Mouse (Mus musculus) midbrain, embryonic 13.5 days (tissue): ENCODE data around the gene Arl15. TPM values are rescaled to one million over a fixed set of nuclear protein-coding genes. Genes with fewer than 3 reads are reported as not detected.

Experiments
- ATAC-seq: fragments of 200-750 bp; cut with Nextera tagmentation; 2 replicates; pipeline ENCODE4 v1.8.0; 2017; ENCODE audit warnings: mild to moderate bottlenecking, moderate TSS enrichment, moderate library complexity
- H3K27ac ChIP-seq: fragments of 300-500 bp; sonication (generic); 2 replicates; pipeline ENCODE4 v1.5.1; 2015; ENCODE audit warnings: inconsistent platforms, mild to moderate bottlenecking, moderate library complexity
- H3K27me3 ChIP-seq: fragments of 300-500 bp; sonication (generic); 2 replicates; pipeline ENCODE4 v1.6.1; 2015; ENCODE audit warnings: mild to moderate bottlenecking, inconsistent platforms
- H3K36me3 ChIP-seq: fragments of 300-500 bp; sonication (generic); 2 replicates; pipeline ENCODE4 v1.6.1; 2015; ENCODE audit warnings: mild to moderate bottlenecking, inconsistent platforms
- H3K4me1 ChIP-seq: fragments of 300-500 bp; sonication (generic); replicated peaks from 2 replicates; pipeline ENCODE4 v1.6.1; 2015; ENCODE audit warnings: inconsistent platforms
- H3K4me2 ChIP-seq: fragments of 300-500 bp; sonication (generic); replicated peaks from 2 replicates; pipeline ENCODE4 v1.6.1; 2015; ENCODE audit warnings: moderate library complexity, mild to moderate bottlenecking, inconsistent platforms
- H3K4me3 ChIP-seq: fragments of 300-500 bp; sonication (generic); replicated peaks from 2 replicates; pipeline ENCODE4 v1.5.1; 2015; ENCODE audit warnings: mild to moderate bottlenecking, inconsistent platforms
- H3K9ac ChIP-seq: fragments of 300-500 bp; sonication (generic); replicated peaks from 2 replicates; pipeline ENCODE4 v1.6.1; 2015; ENCODE audit warnings: mild to moderate bottlenecking, inconsistent platforms
- H3K9me3 ChIP-seq: fragments of 300-500 bp; sonication (generic); 2 replicates; pipeline ENCODE4 v1.6.1; 2016; ENCODE audit warnings: mild to moderate bottlenecking, inconsistent platforms
- WGBS: fragments of 180-500 bp; shearing (Covaris S2); methylation state at CpG from one replicate; pipeline ENCODE4 v1.1.7; 2015; 5-methylcytosine and 5-hydroxymethylcytosine counted together
- polyA plus RNA-seq: library from polyadenylated mRNA; unstranded; fragments of >200 nt; fragmentation: Nextera tagmentation; extraction: Ambion mirVana; gene quantifications from 2 replicates; pipeline ENCODE4 v1.2.1, GENCODE M21; 2015

Gene Arl15
- polyA plus RNA-seq, 1 experiment from 2014 or later, result 15.0 TPM

DNA sequence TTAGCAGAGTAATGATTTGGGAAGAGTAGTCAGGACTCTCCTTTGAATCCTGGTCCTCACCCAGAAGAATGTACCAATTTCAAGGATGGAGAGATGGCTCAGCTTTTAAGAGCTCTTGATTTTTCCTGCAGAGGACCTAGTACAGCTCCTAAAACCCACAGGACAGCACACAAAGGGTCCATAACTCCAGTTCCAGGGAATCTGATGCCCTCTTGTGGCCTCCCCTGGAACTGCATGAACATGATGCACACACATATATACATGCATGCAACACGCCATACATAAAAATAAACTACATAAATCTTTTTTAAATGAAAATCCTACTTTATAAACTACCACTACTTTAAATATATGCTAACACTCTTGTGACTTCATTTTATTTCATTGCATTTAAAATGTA is 70.6 kb downstream of the Arl15 start:
- Histone ChIP-seq H3K9ac (no peak overlapping the region), H3K4me1 (peaks cover 10% of the 10 kb centered on the region), H3K9me3 (no peaks in the 10 kb centered on the region), H3K4me3 (no peak overlapping the region), H3K36me3 (no peaks in the 10 kb centered on the region), H3K27me3 (no peaks in the 10 kb centered on the region), H3K4me2 (no peak overlapping the region), H3K27ac (no peak overlapping the region)
- 66% methylated on average over 1 of the region's 1 CpGs for WGBS
- ATAC-seq, result peak; percentile 34

- Histone ChIP-seq H3K9ac (no peak overlapping the region), H3K36me3 (no peaks in the 10 kb centered on the region), H3K27ac (no peak overlapping the region), H3K4me1 (peaks cover 10% of the 10 kb centered on the region), H3K27me3 (no peaks in the 10 kb centered on the region), H3K4me3 (no peak overlapping the region), H3K9me3 (no peaks in the 10 kb centered on the region), H3K4me2 (no peak overlapping the region)
- ATAC-seq, result no peak
- WGBS, result 74% methylated on average over 6 of the region's 6 CpGs
These were observed 71.1 kb downstream of the Arl15 start for GRCm38 (mm10) chr13:113865378-113865777.

DNA sequence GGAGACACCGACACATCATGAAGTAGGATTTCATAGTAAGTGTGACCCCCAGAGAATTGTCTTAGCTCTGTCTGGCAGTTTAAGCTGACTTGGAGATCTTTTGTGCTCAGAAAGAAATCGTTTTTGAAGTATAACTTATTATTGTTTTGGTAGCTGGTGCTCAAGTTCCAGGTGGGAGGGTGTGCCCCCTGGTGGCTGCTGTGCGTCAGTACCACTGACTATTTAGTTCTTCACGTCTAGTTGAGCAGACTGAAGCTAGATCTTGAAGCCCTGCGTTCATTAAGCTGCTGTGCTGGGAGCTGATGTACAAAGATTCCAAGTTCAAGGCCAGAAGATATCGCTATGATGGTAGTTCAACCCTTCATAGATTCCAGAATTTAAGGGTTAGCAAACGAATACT is 71.5 kb downstream of the Arl15 start:
- H3K9me3 ChIP-seq, result no peaks in the 10 kb centered on the region
- no peak overlapping the region for H3K4me3 ChIP-seq
- no peak overlapping the region for H3K4me2 ChIP-seq
- H3K9ac ChIP-seq, result no peak overlapping the region
- 39% methylated on average over 7 of the region's 7 CpGs for WGBS
- H3K27me3 ChIP-seq, result no peaks in the 10 kb centered on the region
- ATAC-seq, result no peak
- no peaks in the 10 kb centered on the region for H3K36me3 ChIP-seq
- H3K4me1 ChIP-seq, result peaks cover 11% of the 10 kb centered on the region
- no peak overlapping the region for H3K27ac ChIP-seq

DNA sequence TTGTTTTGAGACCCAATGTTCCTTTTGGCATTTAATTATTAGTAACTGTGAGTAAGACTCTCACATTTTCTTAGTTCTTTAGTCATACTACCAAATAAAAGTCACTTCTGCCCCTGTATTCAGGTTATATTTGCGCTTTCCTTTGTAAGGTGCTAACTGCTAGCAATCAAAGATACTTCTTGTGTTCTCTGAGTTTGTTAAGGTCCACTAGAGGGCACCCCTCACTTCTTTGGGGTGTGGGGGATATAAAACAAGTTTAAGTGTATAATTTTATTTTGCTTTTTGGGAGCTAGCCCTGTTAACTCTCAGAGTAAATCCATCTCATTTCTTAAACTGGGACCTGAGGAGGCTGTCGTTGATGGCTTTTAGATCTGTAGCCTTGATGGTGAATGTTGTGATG is 73.4 kb downstream of the Arl15 start:
- Histone ChIP-seq H3K4me3 (no peak overlapping the region), H3K27me3 (no peaks in the 10 kb centered on the region), H3K9ac (no peak overlapping the region), H3K36me3 (no peaks in the 10 kb centered on the region), H3K27ac (no peak overlapping the region), H3K9me3 (no peaks in the 10 kb centered on the region), H3K4me1 (peaks cover 6% of the 10 kb centered on the region; the same call in 1 of the 2 replicates), H3K4me2 (no peak overlapping the region)
- ATAC-seq, result no peak
- 96% methylated on average over 2 of the region's 2 CpGs for WGBS

- 65% methylated on average over 20 of the region's 20 CpGs for WGBS
- Histone ChIP-seq H3K27me3 (no peaks in the 10 kb centered on the region), H3K4me1 (peaks cover 6% of the 10 kb centered on the region; the same call in 1 of the 2 replicates), H3K9ac (no peak overlapping the region), H3K4me2 (no peak overlapping the region), H3K36me3 (no peaks in the 10 kb centered on the region), H3K9me3 (no peaks in the 10 kb centered on the region), H3K27ac (no peak overlapping the region), H3K4me3 (no peak overlapping the region)
- ATAC-seq, result peak; percentile 69
These were observed 75.2 kb downstream of the Arl15 start for GRCm38 (mm10) chr13:113869212-113870205.

DNA sequence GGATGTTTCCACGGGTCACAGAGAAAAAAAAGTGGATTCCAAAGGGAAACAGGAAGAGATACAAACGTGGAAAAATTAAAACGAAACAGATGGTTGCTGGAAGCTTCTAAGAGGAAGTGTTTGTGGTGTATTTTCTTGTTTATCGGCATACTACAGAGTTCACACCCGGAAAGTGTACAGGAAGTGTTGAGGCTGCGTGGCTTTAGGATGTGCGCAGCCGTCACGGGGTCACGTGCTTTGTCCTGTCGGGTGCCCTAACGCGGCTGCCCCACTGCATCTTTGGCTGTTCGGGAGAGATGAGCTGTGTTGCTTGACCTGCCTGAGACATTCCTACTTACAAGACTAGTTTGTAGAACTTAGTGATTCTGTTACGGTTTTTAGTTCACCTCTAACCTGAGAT is 76.1 kb downstream of the Arl15 start:
- ATAC-seq, result no peak
- WGBS, result 89% methylated on average over 15 of the region's 15 CpGs
- Histone ChIP-seq H3K36me3 (no peaks in the 10 kb centered on the region), H3K4me3 (no peak overlapping the region), H3K9ac (no peak overlapping the region), H3K27me3 (no peaks in the 10 kb centered on the region), H3K9me3 (no peaks in the 10 kb centered on the region), H3K4me2 (no peak overlapping the region), H3K4me1 (peaks cover 6% of the 10 kb centered on the region; the same call in 1 of the 2 replicates), H3K27ac (no peak overlapping the region)

DNA sequence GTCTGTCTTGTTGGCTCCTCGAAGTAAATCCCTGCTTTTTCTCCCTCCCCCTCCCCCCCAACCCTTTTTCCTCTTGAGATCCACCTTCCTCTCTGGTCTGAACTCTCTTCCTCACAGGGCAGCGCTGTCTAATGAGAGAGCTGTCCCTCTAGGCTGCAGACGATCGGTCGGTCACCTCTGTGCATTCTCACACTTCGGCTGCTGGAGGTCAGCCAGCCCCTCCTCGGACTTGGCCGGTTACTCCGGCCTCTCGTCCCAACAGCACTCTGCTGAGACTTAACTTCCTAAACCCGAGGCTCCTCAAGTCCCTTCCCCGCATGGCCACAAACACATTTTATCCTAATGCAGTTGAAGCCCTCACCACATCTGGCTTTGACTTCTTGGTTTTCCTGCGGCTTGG is 77.5 kb downstream of the Arl15 start:
- Histone ChIP-seq H3K36me3 (no peaks in the 10 kb centered on the region), H3K4me2 (no peak overlapping the region)

GRCm38 (mm10) chr13:113875724-113876123 is 81.4 kb downstream of the Arl15 start:
- Histone ChIP-seq H3K4me3 (no peak overlapping the region), H3K27ac (no peak overlapping the region), H3K9ac (no peak overlapping the region), H3K4me1 (peaks cover 35% of the 10 kb centered on the region), H3K4me2 (no peak overlapping the region), H3K9me3 (no peaks in the 10 kb centered on the region), H3K36me3 (no peaks in the 10 kb centered on the region), H3K27me3 (no peaks in the 10 kb centered on the region)
- ATAC-seq, result no peak
- 85% methylated on average over 4 of the region's 4 CpGs for WGBS

More for the DNA sequence above, 77.5 kb downstream of the Arl15 start:
- ATAC-seq, result no peak
- WGBS, result 74% methylated on average over 13 of the region's 13 CpGs
- Histone ChIP-seq H3K9ac (no peak overlapping the region), H3K9me3 (no peaks in the 10 kb centered on the region), H3K27ac (no peak overlapping the region), H3K4me1 (peaks cover 6% of the 10 kb centered on the region; the same call in 1 of the 2 replicates), H3K27me3 (no peaks in the 10 kb centered on the region), H3K4me3 (no peak overlapping the region)

DNA sequence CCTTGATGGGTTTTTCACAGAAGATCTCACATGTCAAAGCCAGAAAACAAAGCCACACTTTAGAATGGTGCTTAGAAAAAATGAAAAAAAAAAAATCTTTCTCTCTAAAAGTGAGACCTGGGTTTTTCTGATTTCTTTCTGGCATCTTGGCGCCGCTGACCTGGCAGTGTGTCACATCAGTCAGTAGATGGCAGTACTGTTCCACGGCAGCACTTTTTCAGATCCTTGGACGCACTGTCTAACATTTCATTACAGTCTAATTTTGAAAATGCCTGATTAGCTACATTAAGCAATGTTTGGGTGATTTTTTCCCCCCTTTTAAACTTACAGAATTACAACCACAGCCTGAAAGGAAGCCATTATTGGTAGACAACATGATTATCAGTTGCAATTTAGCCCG is 83.1 kb downstream of the Arl15 start:
- no peak overlapping the region for H3K9ac ChIP-seq
- no peak for ATAC-seq
- no peak overlapping the region for H3K4me2 ChIP-seq
- H3K36me3 ChIP-seq, result no peaks in the 10 kb centered on the region
- no peaks in the 10 kb centered on the region for H3K27me3 ChIP-seq
- WGBS, result 14% methylated on average over 5 of the region's 5 CpGs
- H3K4me3 ChIP-seq, result no peak overlapping the region
- no peaks in the 10 kb centered on the region for H3K9me3 ChIP-seq
- peaks cover 39% of the 10 kb centered on the region for H3K4me1 ChIP-seq
- no peak overlapping the region for H3K27ac ChIP-seq

- Histone ChIP-seq H3K4me1 (peaks cover 48% of the 10 kb centered on the region), H3K27ac (peak overlapping the region; percentile 5)
These were observed 84.3 kb downstream of the Arl15 start for GRCm38 (mm10) chr13:113878571-113878970.

GRCm38 (mm10) chr13:113879651-113880327 is 85.5 kb downstream of the Arl15 start:
- Histone ChIP-seq H3K9ac (no peak overlapping the region), H3K9me3 (no peaks in the 10 kb centered on the region), H3K4me3 (0 out of 2 replicates have a peak overlapping the region, but pooled peaks have one; percentile 7), H3K27ac (no peak overlapping the region), H3K27me3 (no peaks in the 10 kb centered on the region), H3K36me3 (no peaks in the 10 kb centered on the region), H3K4me1 (peaks cover 48% of the 10 kb centered on the region), H3K4me2 (peak overlapping the region; percentile 44)
- WGBS, result 11% methylated on average over 20 of the region's 20 CpGs
- ATAC-seq, result peak; percentile 86

More at GRCm38 (mm10) chr13:113878571-113878970, 84.3 kb downstream of the Arl15 start:
- WGBS, result 36% methylated on average over 12 of the region's 12 CpGs
- ATAC-seq, result no peak
- Histone ChIP-seq H3K9me3 (no peaks in the 10 kb centered on the region), H3K4me2 (peak overlapping the region; percentile 21; the same call in 1 of the 2 replicates), H3K36me3 (no peaks in the 10 kb centered on the region), H3K4me3 (no peak overlapping the region), H3K27me3 (no peaks in the 10 kb centered on the region), H3K9ac (no peak overlapping the region)

DNA sequence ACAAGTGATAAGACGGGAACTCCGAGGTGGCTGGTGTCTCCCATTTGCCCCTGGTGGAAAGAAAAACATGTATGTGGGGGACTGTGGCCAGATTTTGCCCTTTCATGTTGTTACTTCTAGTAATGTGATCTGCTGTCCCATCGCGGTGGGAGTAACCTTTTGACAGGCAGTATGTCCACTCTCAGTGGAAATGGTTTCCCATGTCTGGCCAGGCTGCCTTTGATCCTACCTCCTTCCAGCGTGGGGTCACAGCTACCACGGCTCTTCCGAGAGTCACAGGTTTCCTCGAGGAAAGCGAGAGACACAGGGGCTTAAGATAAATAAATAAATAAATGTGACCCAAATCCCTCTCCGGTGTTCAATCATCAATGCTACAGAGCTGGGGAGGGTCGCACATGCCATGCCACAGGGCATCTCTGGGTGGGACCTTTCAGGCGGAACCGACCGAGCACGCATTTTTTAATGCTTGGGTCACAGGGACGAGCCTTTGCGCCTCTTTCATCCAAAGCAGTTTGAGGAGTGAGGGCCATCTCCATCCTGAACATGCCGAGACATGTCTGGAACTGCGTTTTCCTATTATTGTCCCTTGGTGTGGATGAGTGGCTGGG is 86.4 kb downstream of the Arl15 start:
- H3K27me3 ChIP-seq, result no peaks in the 10 kb centered on the region
- no peak overlapping the region for H3K27ac ChIP-seq
- H3K4me3 ChIP-seq, result no peak overlapping the region; the same call in 1 of the 2 replicates
- H3K36me3 ChIP-seq, result no peaks in the 10 kb centered on the region
- peaks cover 48% of the 10 kb centered on the region for H3K4me1 ChIP-seq
- no peaks in the 10 kb centered on the region for H3K9me3 ChIP-seq
- peak overlapping the region; percentile 44 for H3K4me2 ChIP-seq
- no peak overlapping the region for H3K9ac ChIP-seq
- peak; percentile 17 for ATAC-seq
- 14% methylated on average over 19 of the region's 19 CpGs for WGBS
